Mouse (Mus musculus) hindbrain, embryonic 11.5 days (tissue): ENCODE results near the gene Gbgt1. TPM values are rescaled to one million over a fixed set of nuclear protein-coding genes. Genes with fewer than 3 reads are reported as not detected.
"Not testable (repeated sequence)": the region's sequence is repeated elsewhere in the genome, so short reads cannot be mapped to it uniquely, and the experiment has no call there.

Experiments used
- ATAC-seq: fragments of 200-750 bp; cut with Nextera tagmentation; 2 replicates; pipeline ENCODE4 v1.8.0; 2017; ENCODE audit warnings: mild to moderate bottlenecking, moderate TSS enrichment, moderate library complexity; ENCODE audit not compliant: low FRiP score
- DNase-seq: peaks from one replicate; pipeline ENCODE4 v3.0.0-alpha.2; 2015; ENCODE audit warnings: low spot score
- H3K27ac ChIP-seq: fragments of 300-500 bp; sonication (generic); 2 replicates; pipeline ENCODE4 v1.5.1; 2014; ENCODE audit warnings: mild to moderate bottlenecking, low read depth, low read length
- H3K27me3 ChIP-seq: fragments of 300-500 bp; sonication (generic); 2 replicates; pipeline ENCODE4 v1.6.1; 2014; ENCODE audit warnings: mild to moderate bottlenecking, low read length, moderate library complexity, mixed read lengths; ENCODE audit not compliant: control insufficient read depth, insufficient read depth
- H3K36me3 ChIP-seq: fragments of 300-500 bp; sonication (generic); 2 replicates; pipeline ENCODE4 v1.6.1; 2014; ENCODE audit warnings: mild to moderate bottlenecking, low read length, moderate library complexity, mixed read lengths; ENCODE audit not compliant: control insufficient read depth, insufficient read depth
- H3K4me1 ChIP-seq: fragments of 300-500 bp; sonication (generic); replicated peaks from 2 replicates; pipeline ENCODE4 v1.6.1; 2014; ENCODE audit warnings: low read length, mixed read lengths; ENCODE audit not compliant: control insufficient read depth, insufficient read depth
- H3K4me2 ChIP-seq: fragments of 300-500 bp; sonication (generic); replicated peaks from 2 replicates; pipeline ENCODE4 v1.6.1; 2014; ENCODE audit warnings: mild to moderate bottlenecking, low read depth, low read length
- H3K4me3 ChIP-seq: fragments of 300-500 bp; sonication (generic); 2 replicates; pipeline ENCODE4 v1.5.1; 2014; ENCODE audit warnings: low read depth, low read length
- H3K9ac ChIP-seq: fragments of 300-500 bp; sonication (generic); 2 replicates; pipeline ENCODE4 v1.6.1; 2014; ENCODE audit warnings: low read depth, low read length
- H3K9me3 ChIP-seq: fragments of 300-500 bp; sonication (generic); 2 replicates; pipeline ENCODE4 v1.6.1; 2016; ENCODE audit warnings: low read length; ENCODE audit not compliant: control insufficient read depth
- WGBS: fragments of 180-500 bp; shearing (Covaris S2); extraction: QIAGEN DNeasy Blood & Tissue Kit; methylation state at CpG from one replicate; pipeline ENCODE4 v1.1.7; 2014; 5-methylcytosine and 5-hydroxymethylcytosine counted together
- polyA plus RNA-seq: library from polyadenylated mRNA; unstranded; fragments of >200 nt; fragmentation: Nextera tagmentation; extraction: Ambion mirVana; gene quantifications from 2 replicates; pipeline ENCODE4 v1.2.1, GENCODE M21; 2014

Gbgt1 gene
- polyA plus RNA-seq, 1 experiment from 2014 or later: 1.1 TPM

DNA sequence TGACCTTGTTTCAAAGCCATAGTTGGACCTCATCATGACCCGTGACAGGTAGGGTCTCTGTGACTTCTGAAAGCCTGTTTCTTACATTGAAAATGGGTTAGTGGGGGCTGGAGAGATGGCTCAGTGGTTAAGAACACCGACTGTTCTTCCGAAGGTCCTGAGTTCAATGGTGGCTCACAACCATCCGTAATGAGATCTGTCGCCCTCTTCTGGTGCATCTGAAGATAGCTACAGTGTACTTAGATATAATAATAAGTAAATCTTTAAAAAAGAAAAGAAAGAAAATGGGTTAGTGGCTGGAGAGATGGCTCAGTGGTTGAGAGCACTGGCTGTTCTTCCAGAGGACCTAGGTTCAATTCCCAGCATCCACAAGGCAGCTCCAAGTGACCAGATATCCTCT lies 14.9 kb downstream of the Gbgt1 start:
- not testable (repeated sequence) for H3K4me3 ChIP-seq, H3K27me3 ChIP-seq, H3K9ac ChIP-seq, H3K4me2 ChIP-seq, H3K9me3 ChIP-seq, ATAC-seq, DNase-seq, H3K4me1 ChIP-seq, H3K36me3 ChIP-seq, H3K27ac ChIP-seq
- WGBS: 46% methylated on average over 5 of the region's 5 CpGs

GRCm38 (mm10) chr2:28512798-28513401 lies 16.2 kb downstream of the Gbgt1 start, which contains the start of gene Ralgds:
TSS of gene Ralgds (plus strand) at chr2:28513125.
- Histone ChIP-seq H3K4me3 (peak within 1 kb of the TSS; percentile 81), H3K4me1 (peaks cover 2% of the 10 kb centered on the region; the same call in 1 of the 2 replicates), H3K4me2 (peak within 1 kb of the TSS; percentile 88), H3K27me3 (no peaks in the 10 kb centered on the region), H3K36me3 (no peaks in the 10 kb centered on the region), H3K9ac (peak within 1 kb of the TSS; percentile 98), H3K27ac (peak within 1 kb of the TSS; percentile 91), H3K9me3 (no peaks in the 10 kb centered on the region)
- peak; percentile 84 for DNase-seq
- peak; percentile 76 for ATAC-seq
- under 1% methylated on average over 48 of the region's 71 CpGs for WGBS

DNA sequence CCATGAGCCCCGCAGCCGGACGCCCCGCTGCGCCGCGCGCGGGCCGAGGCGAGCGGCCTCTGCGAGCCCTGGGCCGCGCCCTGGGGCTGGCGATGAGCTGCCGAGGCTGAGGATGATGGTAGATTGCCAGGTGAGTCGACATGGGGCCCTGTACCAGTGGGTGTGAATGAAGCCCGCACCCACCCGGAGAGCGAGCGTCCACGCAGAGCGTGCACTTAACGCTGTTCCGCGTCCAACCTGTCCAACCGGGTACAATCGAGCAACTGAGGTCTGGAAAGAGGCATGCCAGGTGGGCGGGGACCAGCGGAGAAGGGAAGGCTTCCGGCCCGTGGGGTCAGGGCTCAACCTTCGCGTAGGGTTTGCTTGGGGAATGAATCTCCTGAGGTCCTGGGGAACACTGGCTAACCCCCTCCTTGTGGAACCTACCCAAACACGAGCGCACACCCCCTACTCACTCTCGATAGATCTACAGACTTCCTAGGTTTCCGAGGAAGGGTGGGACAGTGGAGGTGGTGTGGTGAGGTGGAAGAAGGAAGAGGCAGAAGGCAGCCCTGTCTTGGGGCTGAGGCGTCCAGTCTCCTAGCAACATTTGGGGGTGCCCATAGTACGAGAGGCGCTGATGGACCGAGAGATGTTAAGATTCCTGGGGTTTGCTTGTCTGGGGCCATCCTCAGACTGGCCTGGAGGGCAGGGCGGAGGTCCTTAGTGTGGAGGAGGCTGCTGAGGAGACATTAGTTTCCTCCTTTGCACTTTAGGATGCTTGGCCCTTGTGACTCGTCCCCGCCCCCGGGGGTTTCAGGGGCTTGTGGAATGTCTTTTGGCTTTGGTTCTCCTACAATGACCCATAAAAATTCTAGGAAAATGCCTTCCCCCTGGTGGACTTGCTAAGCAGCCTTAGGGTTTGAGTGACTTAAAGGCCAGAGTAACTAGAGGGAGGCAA lies 17.0 kb downstream of the Gbgt1 start:
- Histone ChIP-seq H3K4me2 (peak overlapping the region; percentile 88), H3K4me1 (peaks cover 2% of the 10 kb centered on the region; the same call in 1 of the 2 replicates), H3K36me3 (no peaks in the 10 kb centered on the region), H3K9ac (peak overlapping the region; percentile 98), H3K4me3 (peak overlapping the region; percentile 81), H3K27ac (peak overlapping the region; percentile 91), H3K27me3 (no peaks in the 10 kb centered on the region), H3K9me3 (no peaks in the 10 kb centered on the region)
- peak; percentile 71 for DNase-seq
- whole genome bisulfite sequencing: 5% methylated on average over 47 of the region's 47 CpGs
- peak; percentile 39 for ATAC-seq

- Histone ChIP-seq H3K36me3 (no peaks in the 10 kb centered on the region), H3K27me3 (no peaks in the 10 kb centered on the region), H3K9ac (peak overlapping the region; percentile 98), H3K4me3 (peak overlapping the region; percentile 81), H3K27ac (0 out of 2 replicates have a peak overlapping the region, but pooled peaks have one; percentile 31), H3K4me1 (peaks cover 2% of the 10 kb centered on the region; the same call in 1 of the 2 replicates), H3K4me2 (peak overlapping the region; percentile 88), H3K9me3 (no peaks in the 10 kb centered on the region)
- no peak for ATAC-seq
- WGBS: 14% methylated on average over 5 of the region's 5 CpGs
- peak; percentile 93 for DNase-seq
These were observed 17.8 kb downstream of the Gbgt1 start for GRCm38 (mm10) chr2:28514489-28514888.

DNA sequence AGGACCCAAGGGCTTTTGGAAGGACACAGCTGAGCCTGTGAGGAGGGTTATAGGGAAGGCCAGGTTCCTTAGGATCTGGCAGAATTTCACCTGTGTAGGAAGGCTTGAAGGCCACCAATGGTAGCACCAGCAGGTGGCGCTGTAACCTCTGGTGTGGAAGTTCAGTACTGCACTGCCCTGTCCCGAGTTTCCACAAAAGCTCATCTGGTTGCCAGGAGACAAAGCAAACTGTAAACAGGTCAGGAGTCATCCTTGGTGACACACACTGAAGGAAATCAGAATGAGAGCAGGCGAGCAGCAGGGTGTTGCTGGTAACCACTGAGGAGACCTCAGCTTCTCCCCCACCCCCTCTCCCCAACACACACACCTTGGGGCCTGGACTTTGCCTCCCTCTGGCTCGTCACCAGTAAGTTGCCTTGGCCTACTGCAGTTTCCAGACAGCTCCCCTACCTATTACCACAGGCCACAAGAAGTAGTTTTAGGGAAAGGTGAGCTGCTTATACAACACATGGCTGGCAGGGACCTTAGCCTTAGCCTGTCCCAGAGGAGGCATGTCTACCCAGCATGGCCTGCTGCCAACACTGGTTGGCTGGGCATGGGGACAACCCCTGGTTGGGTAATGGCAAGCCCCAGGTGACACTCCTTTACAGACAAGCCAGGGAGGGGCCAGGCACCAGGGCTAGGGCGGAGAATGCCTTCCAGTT lies 20.7 kb downstream of the Gbgt1 start:
- Histone ChIP-seq H3K9ac (no peak overlapping the region), H3K27me3 (no peaks in the 10 kb centered on the region), H3K4me3 (no peak overlapping the region), H3K4me2 (no peak overlapping the region), H3K4me1 (peaks cover 4% of the 10 kb centered on the region; the same call in 1 of the 2 replicates), H3K36me3 (no peaks in the 10 kb centered on the region), H3K9me3 (no peaks in the 10 kb centered on the region), H3K27ac (no peak overlapping the region)
- DNase-seq (peak; percentile 85), ATAC-seq (no peak; the same call in 1 of the 2 replicates)
- WGBS: 45% methylated on average over 5 of the region's 5 CpGs

DNA sequence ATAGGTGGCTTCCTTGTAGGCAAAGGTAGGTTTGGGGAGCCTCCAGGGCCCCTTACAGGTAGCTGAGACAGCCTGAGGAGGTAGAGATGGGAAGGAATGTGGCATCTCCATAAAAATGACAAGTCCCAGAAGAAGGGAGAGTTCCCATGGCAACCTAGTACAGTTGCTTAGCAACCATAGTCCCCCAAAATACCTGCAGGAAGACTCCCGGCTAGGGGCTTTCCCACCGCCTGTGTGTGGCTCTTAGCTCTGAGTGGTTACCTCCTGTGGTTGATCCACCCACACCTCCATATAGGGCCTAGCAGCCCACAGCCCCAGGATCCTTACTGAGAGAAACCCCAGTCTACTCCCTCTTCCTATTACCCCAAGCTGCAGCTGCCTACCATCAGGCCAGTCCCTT lies 21.5 kb downstream of the Gbgt1 start:
- H3K27me3 ChIP-seq: no peaks in the 10 kb centered on the region
- no peak overlapping the region for H3K27ac ChIP-seq
- no peak overlapping the region for H3K9ac ChIP-seq
- no peak overlapping the region for H3K4me3 ChIP-seq
- H3K36me3 ChIP-seq: no peaks in the 10 kb centered on the region
- no peak for ATAC-seq
- DNase-seq: no peak
- 50% methylated on average over 2 of the region's 2 CpGs for WGBS
- H3K4me1 ChIP-seq: peaks cover 4% of the 10 kb centered on the region; the same call in 1 of the 2 replicates
- no peak overlapping the region for H3K4me2 ChIP-seq
- no peaks in the 10 kb centered on the region for H3K9me3 ChIP-seq

GRCm38 (mm10) chr2:28520581-28520980 lies 23.9 kb downstream of the Gbgt1 start:
- DNase-seq (no peak), ATAC-seq (no peak)
- H3K36me3 ChIP-seq: no peaks in the 10 kb centered on the region
- peaks cover 8% of the 10 kb centered on the region for H3K4me1 ChIP-seq
- H3K4me3 ChIP-seq: no peak overlapping the region
- no peaks in the 10 kb centered on the region for H3K27me3 ChIP-seq
- no peak overlapping the region for H3K4me2 ChIP-seq
- H3K9ac ChIP-seq: 0 out of 2 replicates have a peak overlapping the region, but pooled peaks have one; percentile 11
- 65% methylated on average over 5 of the region's 5 CpGs for WGBS
- no peaks in the 10 kb centered on the region for H3K9me3 ChIP-seq
- no peak overlapping the region for H3K27ac ChIP-seq

DNA sequence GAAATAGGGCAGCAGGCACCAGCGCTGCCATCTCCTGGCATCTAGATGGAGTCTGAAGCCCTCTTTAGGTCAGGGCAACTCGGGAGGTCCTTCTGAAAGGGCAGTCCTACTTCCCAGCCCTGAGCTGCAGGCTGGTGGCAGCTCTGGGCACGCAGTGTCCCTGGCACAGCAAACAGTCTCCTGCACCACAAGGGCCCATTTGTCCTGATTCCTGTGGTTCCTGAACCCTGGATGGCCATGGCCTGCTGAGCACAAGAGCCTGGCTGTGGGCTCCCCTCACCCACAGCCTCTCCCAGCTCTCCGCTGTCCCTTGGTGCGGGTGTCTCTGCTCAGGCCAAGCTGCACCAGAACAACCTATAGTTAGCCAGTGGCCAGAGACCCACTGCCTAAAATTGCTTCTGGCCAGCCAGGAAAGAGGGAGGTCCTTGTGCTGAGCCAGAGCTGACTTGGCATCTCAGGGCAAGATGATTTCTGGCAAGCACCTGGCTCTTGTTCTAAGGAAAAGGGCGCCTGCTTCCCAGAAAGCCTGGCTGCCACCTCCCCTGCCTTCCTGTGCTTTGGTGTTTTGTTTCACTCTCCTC lies 25.0 kb downstream of the Gbgt1 start:
- no peak overlapping the region for H3K27ac ChIP-seq
- WGBS: 85% methylated on average over 6 of the region's 6 CpGs
- H3K4me1 ChIP-seq: peaks cover 18% of the 10 kb centered on the region
- H3K27me3 ChIP-seq: no peaks in the 10 kb centered on the region
- ATAC-seq: no peak
- no peaks in the 10 kb centered on the region for H3K9me3 ChIP-seq
- DNase-seq: no peak
- no peaks in the 10 kb centered on the region for H3K36me3 ChIP-seq
- no peak overlapping the region for H3K4me2 ChIP-seq
- no peak overlapping the region for H3K4me3 ChIP-seq
- H3K9ac ChIP-seq: no peak overlapping the region
